Mouse (Mus musculus): ENCODE data around the gene S100g. TPM values are rescaled to one million over a fixed set of nuclear protein-coding genes. Genes with fewer than 3 reads are reported as not detected.

S100g gene
- polyA plus RNA-seq, 1 experiment from 2014 or later, result 1.7 TPM

DNA sequence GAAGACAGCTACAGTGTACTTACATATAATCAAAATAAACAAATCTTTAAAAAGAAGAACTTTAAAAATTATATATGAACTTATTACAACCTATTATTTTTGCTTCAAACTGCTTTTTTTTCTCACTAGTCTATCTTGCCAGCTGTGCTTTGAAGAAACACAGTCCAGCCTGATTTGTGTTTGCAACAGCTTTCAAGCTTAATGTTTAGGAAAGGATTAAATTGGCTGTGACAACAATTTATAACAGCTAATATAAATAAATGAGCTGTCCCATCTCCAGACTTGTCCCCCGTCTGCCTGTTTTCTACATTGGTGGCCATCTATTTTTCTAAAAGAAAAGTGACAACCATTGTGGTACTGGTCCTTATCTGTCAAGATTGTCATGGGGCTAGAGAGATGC, 22.4 kb downstream of the S100g start:
- Histone ChIP-seq H3K4me1 (ENCODE audit: control insufficient read depth, insufficient read depth, low read depth, low read length) (no peaks in the 10 kb centered on the region), H3K9me3 (ENCODE audit: control insufficient read depth, low read length) (no peaks in the 10 kb centered on the region), H3K4me2 (ENCODE audit: low read length) (no peak overlapping the region), H3K4me3 (ENCODE audit: low read length) (no peak overlapping the region), H3K9ac (ENCODE audit: low read depth, low read length) (no peak overlapping the region), H3K27ac (ENCODE audit: low read depth, low read length) (no peak overlapping the region), H3K27me3 (replicated peaks; ENCODE audit: control insufficient read depth, insufficient read depth, low read length) (no peaks in the 10 kb centered on the region), H3K36me3 (ENCODE audit: control insufficient read depth, insufficient read depth, low read length) (no peaks in the 10 kb centered on the region)
- 85% methylated on average over 1 of the region's 1 CpGs for WGBS
- ATAC-seq, result no peak

GRCm38 (mm10) chrX:162931467-162931866, 32.9 kb downstream of the S100g start:
- 95% methylated on average over 2 of the region's 2 CpGs for WGBS
- Histone ChIP-seq H3K4me3 (ENCODE audit: low read length) (no peak overlapping the region), H3K9ac (ENCODE audit: low read depth, low read length) (no peak overlapping the region), H3K9me3 (ENCODE audit: control insufficient read depth, low read length) (no peaks in the 10 kb centered on the region), H3K36me3 (ENCODE audit: control insufficient read depth, insufficient read depth, low read length) (peaks cover 3% of the 10 kb centered on the region), H3K27me3 (replicated peaks; ENCODE audit: control insufficient read depth, insufficient read depth, low read length) (no peaks in the 10 kb centered on the region), H3K4me2 (ENCODE audit: low read length) (no peak overlapping the region), H3K4me1 (ENCODE audit: control insufficient read depth, insufficient read depth, low read depth, low read length) (no peaks in the 10 kb centered on the region), H3K27ac (ENCODE audit: low read depth, low read length) (no peak overlapping the region)
- ATAC-seq, result no peak

- H3K27ac ChIP-seq (ENCODE audit: low read depth, low read length), result no peak overlapping the region
- no peak for ATAC-seq
- WGBS, result 88% methylated on average over 8 of the region's 8 CpGs
- no peak overlapping the region for H3K4me3 ChIP-seq (ENCODE audit: low read length)
- H3K36me3 ChIP-seq (ENCODE audit: control insufficient read depth, insufficient read depth, low read length), result no peaks in the 10 kb centered on the region
- H3K9me3 ChIP-seq (ENCODE audit: control insufficient read depth, low read length), result no peaks in the 10 kb centered on the region
- no peak overlapping the region for H3K4me2 ChIP-seq (ENCODE audit: low read length)
- no peak overlapping the region for H3K9ac ChIP-seq (ENCODE audit: low read depth, low read length)
- no peaks in the 10 kb centered on the region for H3K4me1 ChIP-seq (ENCODE audit: control insufficient read depth, insufficient read depth, low read depth, low read length)
- H3K27me3 ChIP-seq (replicated peaks; ENCODE audit: control insufficient read depth, insufficient read depth, low read length), result no peaks in the 10 kb centered on the region
These were observed 42.8 kb downstream of the S100g start for GRCm38 (mm10) chrX:162921487-162922125.

DNA sequence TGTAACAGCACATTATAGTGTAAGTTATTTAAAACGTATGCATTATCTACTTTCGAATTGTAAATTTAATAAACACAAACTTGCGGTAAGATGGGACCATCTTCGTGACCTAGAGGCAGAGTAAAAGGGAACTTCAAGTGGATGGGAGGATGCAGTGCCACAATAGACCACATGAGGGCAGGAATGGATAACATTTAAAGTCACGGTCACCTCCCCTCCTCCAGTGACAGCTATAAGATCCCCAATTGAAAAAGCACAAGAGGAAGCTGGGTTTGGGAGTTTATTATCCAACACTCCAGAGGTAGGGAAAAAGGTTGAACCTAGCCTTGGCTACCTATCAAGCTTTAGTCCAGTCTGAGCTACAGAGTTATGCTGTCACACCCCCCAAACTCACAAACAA, 48.7 kb downstream of the S100g start:
- H3K4me2 ChIP-seq (ENCODE audit: low read length), result no peak overlapping the region
- no peak overlapping the region for H3K27ac ChIP-seq (ENCODE audit: low read depth, low read length)
- no peaks in the 10 kb centered on the region for H3K9me3 ChIP-seq (ENCODE audit: control insufficient read depth, low read length)
- H3K4me3 ChIP-seq (ENCODE audit: low read length), result no peak overlapping the region
- H3K9ac ChIP-seq (ENCODE audit: low read depth, low read length), result no peak overlapping the region
- H3K4me1 ChIP-seq (ENCODE audit: control insufficient read depth, insufficient read depth, low read depth, low read length), result no peaks in the 10 kb centered on the region
- ATAC-seq, result peak; percentile 69; the same call in 1 of the 2 replicates
- WGBS, result 37% methylated on average over 5 of the region's 5 CpGs
- H3K36me3 ChIP-seq (ENCODE audit: control insufficient read depth, insufficient read depth, low read length), result peaks cover 2% of the 10 kb centered on the region; the same call in 1 of the 2 replicates
- H3K27me3 ChIP-seq (replicated peaks; ENCODE audit: control insufficient read depth, insufficient read depth, low read length), result no peaks in the 10 kb centered on the region

GRCm38 (mm10) chrX:162913651-162914050, 50.7 kb downstream of the S100g start:
- Histone ChIP-seq H3K9ac (ENCODE audit: low read depth, low read length) (no peak overlapping the region), H3K4me1 (ENCODE audit: control insufficient read depth, insufficient read depth, low read depth, low read length) (no peaks in the 10 kb centered on the region), H3K4me3 (ENCODE audit: low read length) (no peak overlapping the region), H3K27me3 (replicated peaks; ENCODE audit: control insufficient read depth, insufficient read depth, low read length) (no peaks in the 10 kb centered on the region), H3K4me2 (ENCODE audit: low read length) (no peak overlapping the region), H3K27ac (ENCODE audit: low read depth, low read length) (no peak overlapping the region), H3K9me3 (ENCODE audit: control insufficient read depth, low read length) (no peaks in the 10 kb centered on the region), H3K36me3 (ENCODE audit: control insufficient read depth, insufficient read depth, low read length) (peaks cover 5% of the 10 kb centered on the region; the same call in 1 of the 2 replicates)
- WGBS, result 91% methylated on average over 3 of the region's 3 CpGs
- no peak for ATAC-seq

Other genes starting within 250 kb of the S100g start
- gene Rbbp7, start 204.2 kb downstream of the S100g start, polyA plus RNA-seq (2015; fragmentation: Nextera tagmentation; extraction: Ambion mirVana), result 247 and 258 TPM in 2 replicates
- gene Txlng, start 135.1 kb downstream of the S100g start, polyA plus RNA-seq (2015; fragmentation: Nextera tagmentation; extraction: Ambion mirVana), result 11.8 and 12.3 TPM in 2 replicates
- 31.4 and 33.7 TPM in 2 replicates for gene Syap1, start 76.2 kb downstream of the S100g start, polyA plus RNA-seq (2015; fragmentation: Nextera tagmentation; extraction: Ambion mirVana)
- 91.1 and 99.1 TPM in 2 replicates for gene Ctps2, start 63.4 kb downstream of the S100g start, polyA plus RNA-seq (2015; fragmentation: Nextera tagmentation; extraction: Ambion mirVana)